Mouse (Mus musculus) T-cell, adult 2 months (primary cell): ENCODE results near the gene R3hdm1.
"Not testable (repeated sequence)": the region's sequence is repeated elsewhere in the genome, so short reads cannot be mapped to it uniquely, and the experiment has no call there.

Experiments
- DNase-seq: peaks from one replicate; pipeline ENCODE4 v3.0.0; 2022; ENCODE audit warnings: low spot score

R3hdm1 gene

GRCm38 (mm10) chr1:128136222-128136621 lies 33.1 kb downstream of the R3hdm1 start:
- not testable (repeated sequence) for DNase-seq

GRCm38 (mm10) chr1:128141039-128141438 lies 37.9 kb downstream of the R3hdm1 start:
- no peak for DNase-seq

DNA sequence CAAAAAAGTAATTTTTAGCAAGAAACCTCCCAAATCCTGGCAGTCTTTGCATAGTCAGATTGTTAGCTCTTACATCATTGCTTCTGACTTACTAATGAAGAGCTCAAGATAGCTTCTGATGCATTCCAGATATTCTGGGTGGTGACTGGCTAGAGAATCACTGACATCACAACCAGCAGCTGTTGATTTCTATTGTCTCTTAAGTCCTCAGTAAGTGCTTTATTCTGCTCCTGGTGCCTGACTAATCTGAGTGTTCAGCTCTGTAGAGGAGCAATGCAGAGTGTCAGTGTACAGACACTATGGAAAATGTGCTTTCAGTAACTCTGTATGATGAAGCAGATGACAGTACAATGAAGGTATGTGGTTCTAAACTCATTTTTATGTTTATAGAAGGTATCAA lies 38.6 kb downstream of the R3hdm1 start:
- no peak for DNase-seq

- DNase-seq: no peak
These were observed 63.9 kb downstream of the R3hdm1 start for GRCm38 (mm10) chr1:128166956-128167355.

DNA sequence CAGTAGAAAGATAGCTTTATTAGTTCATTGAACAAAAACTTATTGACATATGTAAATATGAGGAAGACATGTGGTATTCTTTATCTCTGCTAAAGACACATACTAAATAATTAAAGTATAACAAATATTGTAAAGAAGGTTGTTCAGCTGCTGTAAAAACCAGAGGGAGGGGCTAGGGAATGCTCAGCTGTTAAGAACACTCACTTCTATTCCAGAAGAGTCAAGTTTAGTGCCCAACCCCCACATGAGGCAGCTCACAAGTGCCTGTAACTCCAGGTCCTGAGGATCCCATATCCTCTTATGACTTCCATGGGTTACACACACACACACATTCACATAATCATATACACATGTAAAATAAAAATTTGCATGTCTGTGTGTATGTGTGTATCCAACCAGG lies 67.0 kb downstream of the R3hdm1 start:
- no peak for DNase-seq

DNA sequence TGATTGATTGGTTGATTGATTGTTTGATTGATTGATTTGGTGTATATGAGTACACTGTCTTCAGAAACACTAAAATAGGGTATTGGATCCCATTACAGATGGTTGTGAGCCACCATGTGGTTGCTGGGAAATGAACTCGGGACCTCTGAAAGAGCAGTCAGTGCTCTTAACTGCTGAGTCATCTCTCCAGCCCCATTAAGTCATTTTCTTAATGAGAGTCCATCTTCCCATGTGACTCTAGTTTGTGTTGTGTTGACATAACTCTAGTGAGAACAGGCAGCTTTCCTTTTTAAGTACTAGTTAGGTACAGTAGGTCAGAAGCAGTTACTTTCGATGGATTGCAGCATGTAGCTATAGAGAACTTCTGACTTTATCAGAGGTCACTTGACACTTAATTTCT lies 88.3 kb downstream of the R3hdm1 start:
- no peak for DNase-seq

DNA sequence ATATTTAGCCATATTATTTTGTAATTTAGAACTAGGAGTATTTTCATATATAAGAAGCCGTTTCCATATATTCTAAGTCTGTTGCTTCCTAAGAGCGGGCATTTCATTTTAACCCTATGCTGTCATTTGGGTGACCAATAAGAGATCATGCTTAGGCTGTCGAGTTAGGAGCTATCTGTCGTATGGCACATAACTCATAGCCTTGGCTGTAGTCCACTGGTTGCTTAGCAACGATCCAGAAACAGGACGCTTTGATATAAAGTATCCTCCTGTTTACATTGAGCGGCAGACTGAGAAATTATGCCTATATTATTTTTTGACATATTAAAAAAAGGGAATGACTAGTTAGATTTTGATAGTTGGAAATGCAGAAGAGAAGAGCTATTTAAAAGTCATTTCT lies 89.3 kb downstream of the R3hdm1 start:
- DNase-seq: no peak

- DNase-seq: no peak
These were observed 90.9 kb downstream of the R3hdm1 start for GRCm38 (mm10) chr1:128194011-128194410.

DNA sequence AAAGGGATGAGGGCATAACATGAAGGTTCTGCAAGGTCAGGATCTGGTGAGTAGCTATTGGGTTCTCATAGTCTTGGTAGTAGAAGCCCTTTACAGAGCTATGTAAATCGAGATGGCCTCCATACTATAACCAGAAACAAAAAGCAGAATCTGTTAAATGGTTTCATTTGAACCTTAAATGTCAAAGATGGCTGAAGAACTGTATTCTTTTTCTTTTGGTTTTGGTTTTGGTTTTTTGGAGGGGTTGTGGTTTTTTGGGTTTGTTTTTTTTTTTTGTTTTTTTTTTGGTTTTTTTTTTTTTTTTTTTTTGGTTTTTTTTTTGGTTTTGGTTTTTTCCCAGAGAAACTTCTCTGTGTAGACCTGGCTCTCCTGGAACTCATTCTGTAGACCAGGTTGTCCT lies 94.3 kb downstream of the R3hdm1 start:
- no peak for DNase-seq

DNA sequence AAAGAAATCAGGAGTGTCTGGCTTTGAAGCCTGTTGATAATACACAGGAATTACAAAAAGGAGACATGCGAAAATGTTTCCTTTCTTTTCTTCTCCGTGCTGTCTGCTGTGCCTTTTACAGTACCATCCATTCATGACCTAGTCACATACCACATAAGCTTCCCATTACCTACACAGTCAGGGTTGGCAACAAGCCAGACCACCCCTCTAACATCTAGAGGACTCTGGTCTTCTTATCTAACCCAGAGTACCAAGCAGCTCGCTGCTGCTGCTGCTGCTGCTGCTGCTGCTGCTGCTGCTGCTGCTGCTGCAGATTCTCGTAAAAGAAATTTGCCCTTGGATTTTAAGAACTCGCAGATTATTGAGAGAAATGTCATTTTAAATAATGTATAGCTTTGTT lies 110.2 kb downstream of the R3hdm1 start:
- DNase-seq: no peak

DNA sequence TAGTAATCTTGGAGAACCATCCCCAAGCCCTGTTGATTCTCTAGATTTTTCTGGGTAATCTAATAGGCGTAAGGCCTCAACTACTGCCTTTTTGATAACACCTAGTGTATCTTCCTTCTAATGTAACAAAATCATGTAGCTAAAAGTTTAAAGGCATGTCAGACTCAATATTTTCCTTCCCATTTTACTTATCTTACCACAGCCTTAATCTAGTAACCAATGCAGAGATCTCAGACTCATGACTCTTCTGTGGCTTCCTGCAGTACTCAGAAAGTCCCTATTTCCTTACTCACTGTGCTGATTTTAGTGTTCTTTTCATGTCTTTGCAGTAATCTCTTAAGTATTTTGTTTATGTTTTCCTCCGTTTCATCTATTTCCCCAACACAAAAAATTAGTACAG lies 118.8 kb downstream of the R3hdm1 start:
- DNase-seq: no peak

- DNase-seq: no peak
These were observed 120.2 kb downstream of the R3hdm1 start for GRCm38 (mm10) chr1:128223304-128223703.

DNA sequence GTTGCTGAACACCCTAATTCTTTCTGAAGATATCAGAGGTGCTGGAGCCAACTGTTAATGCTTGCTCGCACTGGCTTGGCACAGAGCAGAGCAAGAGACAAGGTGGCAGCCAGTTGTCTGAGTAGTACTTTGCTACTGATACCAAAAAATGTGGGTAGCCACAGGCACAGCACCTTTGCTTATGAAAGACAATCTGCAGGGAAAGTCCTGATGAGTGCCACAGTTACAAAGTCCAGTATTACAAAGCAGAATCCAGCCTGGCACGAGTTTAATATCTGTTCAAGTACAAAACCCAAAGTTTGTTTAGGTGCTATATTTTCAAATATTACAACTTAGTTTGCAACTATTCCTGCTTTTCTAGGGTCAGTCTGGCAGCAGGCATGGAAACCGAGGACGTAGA lies 132.1 kb downstream of the R3hdm1 start:
- no peak for DNase-seq

DNA sequence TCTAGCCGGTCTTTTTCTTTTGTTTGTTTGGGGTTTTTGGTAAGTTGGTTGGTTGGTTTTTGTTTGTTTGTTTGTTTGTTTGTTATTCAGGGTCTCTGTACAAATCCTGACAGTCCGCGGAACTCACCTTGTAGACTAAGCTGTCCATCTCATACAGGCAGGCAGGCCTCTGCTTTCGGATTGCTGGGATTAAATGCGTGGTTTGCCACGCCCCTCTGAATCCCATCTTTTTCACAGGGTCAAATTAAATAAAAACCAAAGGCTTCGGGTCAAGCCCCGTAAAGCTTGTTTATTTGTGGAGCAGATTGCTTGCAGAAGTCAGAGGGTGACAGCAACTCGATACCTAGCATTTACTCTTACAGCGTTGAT lies 140.5 kb downstream of the R3hdm1 start, which contains the start of gene Ubxn4:
TSS of gene Ubxn4 (plus strand) at position 338 of the 369 bp plus-strand sequence.
- no peak for DNase-seq

DNA sequence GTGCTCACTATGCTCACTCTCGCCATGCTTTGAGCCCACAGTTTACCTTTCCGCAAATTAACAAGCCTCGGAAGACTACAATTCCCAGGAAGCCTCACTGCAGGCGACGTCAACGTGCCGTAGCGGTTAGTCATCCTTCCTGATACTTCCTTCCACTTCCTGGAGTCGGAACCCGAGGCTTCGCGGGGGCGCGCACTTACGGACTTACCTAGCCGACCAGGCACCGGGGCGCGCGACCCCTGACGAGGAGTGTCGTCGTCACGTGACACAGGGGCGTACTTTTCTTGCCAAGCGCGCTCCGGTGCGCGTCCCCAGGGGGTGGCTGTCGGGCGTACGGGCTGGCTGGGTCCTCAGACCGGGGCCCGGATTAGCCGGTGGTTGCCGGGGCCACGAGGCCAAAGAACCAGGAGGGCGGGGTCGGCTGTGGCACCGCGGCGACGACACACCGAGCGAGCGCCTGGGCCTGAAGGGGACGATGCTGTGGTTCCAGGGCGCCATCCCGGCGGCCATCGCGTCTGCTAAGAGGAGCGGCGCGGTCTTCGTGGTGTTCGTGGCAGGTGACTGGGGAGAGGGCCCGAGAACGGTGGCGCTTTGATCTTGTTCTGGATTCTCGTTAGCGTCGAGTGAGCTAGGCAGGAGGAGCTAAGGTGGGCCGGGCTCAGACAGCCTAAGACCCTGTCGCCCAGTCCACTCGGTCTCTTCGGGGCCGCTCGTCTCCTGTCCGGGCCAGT lies 141.1 kb downstream of the R3hdm1 start:
- DNase-seq: peak; percentile 99

DNA sequence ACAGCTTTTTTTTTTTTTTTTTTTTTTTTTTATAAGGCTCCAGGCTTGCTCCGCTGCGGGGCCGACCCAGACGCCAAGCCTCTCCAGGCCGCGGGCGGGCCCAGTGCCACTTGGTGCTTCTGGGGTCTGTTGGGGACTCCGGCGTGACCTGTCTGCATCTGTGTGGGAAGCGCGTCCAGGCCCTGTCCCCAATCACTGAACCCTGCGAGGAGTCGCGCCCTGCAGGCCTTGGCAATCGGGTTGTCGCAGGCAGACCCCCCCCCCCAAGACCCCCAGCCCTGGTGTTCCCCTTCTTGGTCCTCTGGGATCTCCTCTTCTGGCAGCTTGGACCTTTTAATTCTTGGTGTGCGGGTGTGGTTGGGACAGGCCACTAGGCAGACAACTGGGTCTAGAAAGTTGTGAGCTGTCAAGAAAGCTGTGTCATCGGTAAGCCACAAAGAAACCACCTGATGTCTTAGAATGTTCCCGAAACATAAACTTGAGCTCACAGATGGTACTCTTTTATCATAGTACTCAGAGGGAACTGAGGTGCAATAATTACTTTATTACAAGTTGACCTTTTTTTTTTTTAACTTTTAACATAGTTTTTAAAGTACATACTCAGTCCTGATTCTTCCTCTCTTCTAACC lies 141.7 kb downstream of the R3hdm1 start:
- DNase-seq: peak; percentile 29

DNA sequence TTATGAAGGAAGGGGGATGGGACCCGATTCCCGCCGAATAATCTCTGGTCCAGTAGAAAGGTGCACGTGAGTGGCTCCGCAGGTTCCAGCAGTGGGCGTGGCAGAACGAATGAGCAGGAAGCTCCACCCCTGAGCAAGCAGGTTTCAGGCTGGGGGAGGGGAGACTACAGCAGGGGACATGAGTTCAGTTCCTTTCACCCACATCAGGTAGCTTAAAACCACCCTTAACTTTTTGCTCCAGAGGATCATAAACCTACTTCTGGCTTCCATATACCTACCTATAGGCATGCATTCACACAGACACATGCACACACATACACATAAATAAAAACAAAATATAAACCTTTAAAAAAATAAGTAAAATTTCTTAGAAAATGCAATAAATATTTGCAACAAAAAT lies 164.0 kb downstream of the R3hdm1 start:
- DNase-seq: not testable (repeated sequence)

GRCm38 (mm10) chr1:128270731-128271130 lies 167.6 kb downstream of the R3hdm1 start:
- no peak for DNase-seq

DNA sequence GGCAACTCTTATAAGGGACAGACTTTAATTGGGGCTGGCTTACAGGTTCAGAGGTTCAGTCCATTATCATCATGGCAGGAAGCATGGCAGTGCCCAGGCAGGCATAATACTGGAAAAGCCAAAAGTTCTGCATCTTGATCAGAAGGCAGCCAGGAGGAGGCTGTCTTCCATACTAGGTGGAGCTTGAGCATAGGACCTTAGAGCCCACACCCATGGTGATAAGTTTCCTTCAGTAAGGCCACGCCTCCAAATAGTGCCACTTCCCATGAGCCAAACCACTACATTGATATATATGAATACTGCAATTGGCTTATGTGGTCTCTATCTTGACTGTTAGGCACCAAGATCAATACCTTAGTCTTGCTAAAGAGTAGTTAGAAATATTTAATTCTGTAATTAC lies 172.8 kb downstream of the R3hdm1 start:
- DNase-seq: no peak

- no peak for DNase-seq
These were observed 175.5 kb downstream of the R3hdm1 start for GRCm38 (mm10) chr1:128278563-128278962.

DNA sequence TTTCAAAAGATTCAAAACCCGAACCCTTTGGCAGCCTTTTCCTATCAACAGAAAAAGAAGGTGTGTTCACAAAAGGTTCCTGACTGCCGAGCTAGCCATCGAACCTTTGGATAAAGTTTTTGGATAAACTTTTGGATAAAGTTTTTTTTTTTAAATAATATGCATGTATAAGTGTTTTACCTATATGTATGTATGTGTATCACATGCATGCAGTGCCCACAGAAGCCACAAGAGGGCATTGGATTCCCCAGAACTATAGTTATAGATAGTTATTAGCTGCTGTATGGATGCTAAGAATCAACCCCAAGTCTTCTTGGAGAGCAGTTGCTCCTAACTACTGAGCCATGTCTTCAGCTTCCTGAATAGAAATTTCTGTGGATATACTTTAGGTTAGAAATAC lies 178.7 kb downstream of the R3hdm1 start:
- no peak for DNase-seq

- DNase-seq: no peak
These were observed 179.8 kb downstream of the R3hdm1 start for GRCm38 (mm10) chr1:128282924-128283323.

GRCm38 (mm10) chr1:128284157-128284690 lies 181.1 kb downstream of the R3hdm1 start:
- DNase-seq: no peak

- no peak for DNase-seq
These were observed 182.0 kb downstream of the R3hdm1 start for GRCm38 (mm10) chr1:128285136-128285535.
